In the genomic region with DNA sequence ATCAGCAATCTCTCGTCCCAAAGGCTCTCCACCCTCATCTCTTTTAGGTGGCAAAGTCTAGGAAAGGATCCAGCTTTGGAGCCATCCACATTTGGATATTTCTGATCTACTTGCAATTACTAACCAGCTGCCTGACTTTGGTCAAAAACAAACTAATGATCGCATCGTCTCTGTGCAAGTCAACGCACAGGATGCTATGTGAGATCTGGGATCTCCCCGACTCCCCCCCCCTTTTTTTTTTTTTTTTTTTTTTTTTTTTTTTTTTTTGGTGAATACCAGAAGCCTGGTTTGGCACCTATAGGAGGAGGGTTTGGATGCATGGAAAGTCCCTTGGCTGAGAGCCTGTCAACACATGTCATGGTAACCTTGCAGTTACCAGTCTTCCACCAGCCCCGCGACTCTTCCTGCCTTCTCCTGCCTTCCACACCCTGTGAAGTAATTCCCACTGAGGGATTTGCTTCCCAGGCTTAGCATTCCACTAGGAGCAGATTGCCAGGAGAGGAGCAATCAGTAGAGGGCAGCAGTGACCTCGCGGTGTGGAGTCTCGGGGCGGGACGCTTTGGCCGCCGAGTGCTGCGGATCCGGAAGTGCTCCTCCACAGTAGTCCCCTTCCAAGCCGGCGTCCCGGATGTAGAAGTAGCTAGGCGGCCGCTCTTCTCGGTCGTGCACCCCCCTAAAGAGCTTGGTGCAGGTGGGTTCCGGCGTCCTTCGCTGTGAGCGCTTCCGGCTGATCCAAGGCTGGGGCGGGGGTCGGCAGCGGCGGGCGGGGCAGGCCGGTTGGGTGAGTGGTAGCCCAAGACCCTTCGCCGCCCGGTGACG, we compare ENCODE assay signal across 8 mouse cellular contexts. TPM values are rescaled to one million over a fixed set of nuclear protein-coding genes. Genes with fewer than 3 reads are reported as not detected.
DNase-seq lines count a peak whose midpoint lies in the region; ATAC-seq and TF ChIP-seq lines count a peak whose summit lies in the region.

A gene (plus strand): TSS at position 598 of the 819 bp plus-strand sequence.

- peak; percentile 95 for DNase-seq in A20 (ENCODE audit: low read depth, low spot score)
- DNase-seq in heart, adult 9 months (ENCODE audit: low spot score in 2 of 2) = peak; percentile 91 to 95
- DNase-seq in monocyte, adult 2 months (ENCODE audit: low read depth in 1 of 2, low spot score in 2 of 2) = peak; percentile 59 to 70
- peak; percentile 86 to 88 for DNase-seq in spleen, postnatal 36 days (ENCODE audit: low spot score in 2 of 2)

- H3K9ac ChIP-seq in kidney, embryonic 14.5 days (ENCODE audit: low read depth, low read length) = peak within 1 kb of the TSS; percentile 65
- peak within 1 kb of the TSS; percentile 81 for H3K9ac ChIP-seq in limb, embryonic 15.5 days

- peak within 1 kb of the TSS; percentile 25; the same call in 1 of the 2 replicates for H3K27ac ChIP-seq in bone marrow macrophage, adult 2 months (ENCODE audit: insufficient read depth, low read depth, low read length)
- peak within 1 kb of the TSS; percentile 48 for H3K27ac ChIP-seq in embryonic fibroblast, embryonic 13.5 days (ENCODE audit: insufficient read depth, low read length)
- peak within 1 kb of the TSS; percentile 53; the same call in 1 of the 2 replicates for H3K27ac ChIP-seq in kidney, embryonic 14.5 days (ENCODE audit: low read depth, low read length)
- peak within 1 kb of the TSS; percentile 87 for H3K27ac ChIP-seq in limb, embryonic 15.5 days

- H3K9me3 ChIP-seq in kidney, embryonic 14.5 days (ENCODE audit: control insufficient read depth, low read length) = no peaks in the 10 kb centered on the region
- no peaks in the 10 kb centered on the region for H3K9me3 ChIP-seq in limb, embryonic 15.5 days

- TF ChIP-seq CTCF in bone marrow macrophage, adult 2 months (IDR thresholded peaks at IDR 0.05; ENCODE audit: low read depth, low read length) = peak; percentile 53
- TF ChIP-seq CTCF in embryonic fibroblast, embryonic 13.5 days (IDR thresholded peaks at IDR 0.05; ENCODE audit: borderline replicate concordance, insufficient read depth, low read length) = peak; percentile 77; the same call in 1 of the 2 replicates

- peak within 1 kb of the TSS; percentile 83 for H3K4me3 ChIP-seq in bone marrow macrophage, adult 2 months (ENCODE audit: insufficient read depth, low read length)
- H3K4me3 ChIP-seq in embryonic fibroblast, embryonic 13.5 days (ENCODE audit: insufficient read depth, low read length) = peak within 1 kb of the TSS; percentile 69
- H3K4me3 ChIP-seq in kidney, embryonic 14.5 days (ENCODE audit: low read length) = peak within 1 kb of the TSS; percentile 57
- peak within 1 kb of the TSS; percentile 69 for H3K4me3 ChIP-seq in limb, embryonic 15.5 days

- no peak for TF ChIP-seq POLR2A in bone marrow macrophage, adult 2 months (IDR thresholded peaks at IDR 0.05; ENCODE audit: borderline replicate concordance, low read depth, low read length)
- peak; percentile 49; the same call in 1 of the 2 replicates for TF ChIP-seq POLR2A in embryonic fibroblast, embryonic 13.5 days (IDR thresholded peaks at IDR 0.05; ENCODE audit: low read depth, low read length)

- ATAC-seq in kidney, embryonic 14.5 days (ENCODE audit: low FRiP score, low TSS enrichment) = peak; percentile 97
- ATAC-seq in limb, embryonic 15.5 days (ENCODE audit: insufficient number of reproducible peaks, low FRiP score, low TSS enrichment, low read depth) = peak; percentile 90

- H3K4me2 ChIP-seq in kidney, embryonic 14.5 days (replicated peaks; ENCODE audit: low read depth, low read length) = peak within 1 kb of the TSS; percentile 60
- H3K4me2 ChIP-seq in limb, embryonic 15.5 days = peak within 1 kb of the TSS; percentile 52

- WGBS in kidney, embryonic 14.5 days = 3% methylated on average over 38 of the region's 38 CpGs
- WGBS in limb, embryonic 15.5 days = 3% methylated on average over 38 of the region's 38 CpGs

- H3K4me1 ChIP-seq in bone marrow macrophage, adult 2 months (ENCODE audit: control insufficient read depth, insufficient read depth, low read length) = peaks cover 14% of the 10 kb centered on the region
- H3K4me1 ChIP-seq in embryonic fibroblast, embryonic 13.5 days (ENCODE audit: control insufficient read depth, insufficient read depth, low read length) = peaks cover 4% of the 10 kb centered on the region; the same call in 1 of the 2 replicates
- H3K4me1 ChIP-seq in kidney, embryonic 14.5 days (ENCODE audit: control insufficient read depth, insufficient read depth, low read length) = peaks cover 3% of the 10 kb centered on the region
- H3K4me1 ChIP-seq in limb, embryonic 15.5 days = peaks cover 13% of the 10 kb centered on the region; the same call in 1 of the 2 replicates

- H3K36me3 ChIP-seq in kidney, embryonic 14.5 days (ENCODE audit: control insufficient read depth, insufficient read depth, low read length) = no peaks in the 10 kb centered on the region; the same call in 1 of the 2 replicates
- H3K36me3 ChIP-seq in limb, embryonic 15.5 days = peaks cover 6% of the 10 kb centered on the region; the same call in 1 of the 2 replicates

- no peaks in the 10 kb centered on the region for H3K27me3 ChIP-seq in kidney, embryonic 14.5 days (ENCODE audit: control insufficient read depth, insufficient read depth, low read length)
- no peaks in the 10 kb centered on the region for H3K27me3 ChIP-seq in limb, embryonic 15.5 days

RNA-seq across cellular contexts. Expression of the gene that starts here (rescaled TPM):
- 21.1 and 25.8 TPM in 2 replicates for polyA plus RNA-seq in bone marrow macrophage, adult 2 months (2012; ENCODE audit: insufficient read depth, insufficient read length, missing spikeins)
- polyA plus RNA-seq in embryonic fibroblast, embryonic 13.5 days (2011; ENCODE audit: insufficient read length, low read depth, missing spikeins) = 31.0 and 38.6 TPM in 2 replicates
- polyA plus RNA-seq in kidney, embryonic 14.5 days (2014; fragmentation: Nextera tagmentation; extraction: Ambion mirVana) = 33.6 and 42.2 TPM in 2 replicates
- 48.2 and 51.4 TPM in 2 replicates for polyA plus RNA-seq in limb, embryonic 15.5 days (2015; fragmentation: Nextera tagmentation; extraction: Ambion mirVana)

Comparison
In these comparisons a context has a peak if more than half of its experiments do, and no peak if none do; other contexts are left out.
1. Peak in every context shown above with its lines: DNase-seq, ATAC-seq, H3K4me3 ChIP-seq and H3K27ac ChIP-seq.
2. H3K27ac ChIP-seq: peak in every context shown above with its lines; median percentile 87 in limb, embryonic 15.5 days; 53 in kidney, embryonic 14.5 days; 48 in embryonic fibroblast, embryonic 13.5 days; 25 in bone marrow macrophage, adult 2 months.